Mouse (Mus musculus) kidney, adult 10 weeks (tissue): ENCODE measurements around the gene Olfr1234. TPM values are rescaled to one million over a fixed set of nuclear protein-coding genes. Genes with fewer than 3 reads are reported as not detected.

Experiments used
- polyA plus RNA-seq: library from polyadenylated mRNA; stranded (reverse); fragments of 350-450 nt; fragmentation: Illumina TruSeq; extraction: RNeasy Lipid Tissue Mini Kit (QIAGEN cat#74804); gene quantifications from one replicate; pipeline ENCODE4 v1.2.3, GENCODE M21; 2014; ENCODE audit warnings: low read depth, low replicate concordance

The Olfr1234 gene
- not detected for polyA plus RNA-seq

DNA sequence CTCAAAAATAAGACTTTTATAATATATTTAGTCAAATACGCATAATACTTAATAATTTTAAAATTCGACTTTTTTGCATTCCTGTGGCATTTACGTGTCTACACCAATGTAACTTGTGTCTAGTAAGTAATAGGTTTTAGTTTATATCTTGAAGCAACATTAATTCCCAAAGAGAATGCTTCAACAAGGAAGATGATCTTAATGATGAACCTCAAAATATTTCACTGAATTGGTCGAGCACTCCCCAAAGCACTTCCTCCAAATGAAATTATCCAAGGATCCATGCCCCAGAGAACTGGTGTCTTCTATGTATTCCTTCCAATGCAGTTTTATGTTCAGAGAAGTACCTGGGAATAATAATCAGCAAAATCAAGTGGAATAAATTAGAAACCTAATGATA is at the start of gene Olfr1234:
Olfr1234 (minus strand) TSS at position 101 of the 400 bp plus-strand sequence.

GRCm38 (mm10) chr2:89409576-89409975 is 44.9 kb upstream of the Olfr1234 start, which contains the start of gene Olfr1238:
Gene Olfr1238, minus strand, starts transcription at chr2:89409676.

DNA sequence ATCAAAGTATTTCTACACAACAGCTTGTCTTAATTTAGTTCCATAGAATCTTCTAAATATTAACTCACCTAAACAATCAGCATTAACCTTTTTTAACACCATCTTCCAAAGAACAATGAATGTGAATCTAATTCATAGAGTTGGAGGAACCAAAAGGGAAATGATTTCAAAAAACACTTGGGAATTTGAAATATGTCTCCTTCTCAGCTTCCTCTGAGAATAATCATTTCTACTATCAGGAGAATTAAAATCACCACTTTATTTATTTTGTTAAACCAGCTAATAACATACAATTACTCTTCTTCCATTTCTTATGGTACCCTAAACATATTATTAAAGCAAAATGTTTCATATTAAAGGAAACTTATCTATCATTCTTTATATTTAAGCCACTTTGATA is 22.4 kb downstream of the Olfr1234 start, which contains the start of gene Olfr1233:
Olfr1233 (minus strand) TSS at position 101 of the 400 bp plus-strand sequence.

GRCm38 (mm10) chr2:89329575-89329974 is 35.1 kb downstream of the Olfr1234 start, which contains the start of gene Olfr1232:
Gene Olfr1232, minus strand, starts transcription at chr2:89329675.

Other genes starting within 250 kb of the Olfr1234 start
- not detected for gene Olfr1221, start 247.6 kb downstream of the Olfr1234 start, polyA plus RNA-seq
- gene Olfr1222, start 231.8 kb downstream of the Olfr1234 start, polyA plus RNA-seq: not detected
- gene Olfr1223, start 213.3 kb downstream of the Olfr1234 start, polyA plus RNA-seq: not detected
- not detected for gene Olfr1224-ps1, start 200.8 kb downstream of the Olfr1234 start, polyA plus RNA-seq
- not detected for gene Olfr1225, start 190.2 kb downstream of the Olfr1234 start, polyA plus RNA-seq
- not detected for gene Olfr1226, start 164.8 kb downstream of the Olfr1234 start, polyA plus RNA-seq
- not detected for gene Olfr1228, start 110.8 kb downstream of the Olfr1234 start, polyA plus RNA-seq
- gene Olfr1229, start 76.9 kb downstream of the Olfr1234 start, polyA plus RNA-seq: not detected
- not detected for gene Olfr1230, start 67.6 kb downstream of the Olfr1234 start, polyA plus RNA-seq
- not detected for gene Olfr1231, start 57.8 kb downstream of the Olfr1234 start, polyA plus RNA-seq
- gene Olfr1232, start 35.2 kb downstream of the Olfr1234 start, polyA plus RNA-seq: not detected
- not detected for gene Olfr1233, start 22.5 kb downstream of the Olfr1234 start, polyA plus RNA-seq
- gene Olfr1238, start 44.8 kb upstream of the Olfr1234 start, polyA plus RNA-seq: not detected
- gene Olfr1239, start 55.5 kb upstream of the Olfr1234 start, polyA plus RNA-seq: not detected
- not detected for gene Olfr1240, start 78.1 kb upstream of the Olfr1234 start, polyA plus RNA-seq
- not detected for gene Olfr1241, start 122.3 kb upstream of the Olfr1234 start, polyA plus RNA-seq
- not detected for gene Olfr1242, start 133.5 kb upstream of the Olfr1234 start, polyA plus RNA-seq
- not detected for gene Olfr1243, start 166.6 kb upstream of the Olfr1234 start, polyA plus RNA-seq
- not detected for gene Olfr1245, start 213.6 kb upstream of the Olfr1234 start, polyA plus RNA-seq
- not detected for gene Olfr1246, start 228.3 kb upstream of the Olfr1234 start, polyA plus RNA-seq
- not detected for gene Olfr1247, start 249.3 kb upstream of the Olfr1234 start, polyA plus RNA-seq